Mouse (Mus musculus): ENCODE results near the gene Trpc4. TPM values are rescaled to one million over a fixed set of nuclear protein-coding genes. Genes with fewer than 3 reads are reported as not detected.

Gene Trpc4
- total RNA-seq (2015) (not detected in 2 replicates), total RNA-seq (2017) (not detected in 2 replicates)

- no peak for ATAC-seq (ENCODE audit: poor library complexity, severe bottlenecking)
Measured at GRCm38 (mm10) chr3:54155639-54156315, at the start of gene Trpc4. Gene Trpc4 (plus strand): TSS chr3:54156035.

DNA sequence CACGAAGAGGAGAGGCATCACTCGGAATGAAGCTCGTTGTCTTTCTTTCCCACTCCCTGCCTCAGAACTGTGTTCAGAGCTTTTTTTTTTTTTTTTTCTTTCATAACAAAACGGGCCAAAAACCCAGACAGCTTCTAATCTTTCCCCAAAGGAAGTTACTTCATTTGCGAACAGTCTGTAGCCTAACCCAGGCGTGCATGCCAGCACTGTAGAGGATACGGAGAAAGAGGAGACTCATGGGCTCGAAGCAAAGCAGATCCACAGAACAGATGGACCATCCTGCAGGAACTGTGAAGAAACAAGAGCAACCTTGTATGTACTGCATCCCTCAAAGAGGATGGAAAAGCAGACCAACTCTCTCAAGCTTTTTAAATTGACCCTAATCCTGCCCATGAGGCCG lies 44.3 kb upstream of the Trpc4 start:
- no peak for ATAC-seq (ENCODE audit: poor library complexity, severe bottlenecking)

DNA sequence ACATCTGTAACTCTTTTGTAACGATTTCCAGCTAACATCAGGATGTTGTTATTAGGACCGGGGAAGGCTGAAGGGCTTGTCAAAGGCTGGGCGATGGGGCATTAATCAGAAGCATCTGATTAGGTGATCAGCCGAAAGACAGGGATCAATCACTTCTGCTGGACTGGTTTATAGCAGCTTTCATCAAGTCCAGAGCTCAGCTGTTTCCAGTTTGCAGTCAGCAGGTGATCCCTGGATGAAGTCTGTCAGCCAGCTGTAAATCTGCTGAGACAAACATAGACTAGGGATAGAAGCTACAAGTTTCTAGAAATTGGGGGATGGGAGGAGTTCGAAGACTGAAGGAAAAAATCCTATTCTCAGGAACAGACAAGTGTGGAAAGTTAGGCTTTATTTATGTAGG lies 20.5 kb upstream of the Trpc4 start:
- no peak for ATAC-seq (ENCODE audit: poor library complexity, severe bottlenecking)

DNA sequence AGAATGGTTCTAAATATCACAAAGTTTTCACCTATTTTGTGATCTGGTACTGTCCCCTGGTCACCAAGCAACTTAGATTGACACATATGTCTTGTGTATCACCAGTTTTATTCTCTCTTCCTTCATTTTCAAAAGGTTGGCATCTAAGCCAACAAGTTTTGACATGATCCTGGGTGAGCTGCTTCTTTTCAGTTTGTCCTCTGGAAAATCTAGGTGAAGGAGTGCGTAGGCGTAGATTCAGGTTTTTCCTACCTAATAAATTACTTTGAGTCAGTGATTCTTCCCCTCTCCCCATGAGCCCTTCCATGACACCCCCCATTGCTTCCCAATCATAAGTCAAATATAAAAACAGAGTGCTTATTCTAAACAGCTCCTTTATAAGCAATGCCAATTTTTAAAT lies 14.5 kb upstream of the Trpc4 start:
- ATAC-seq (ENCODE audit: poor library complexity, severe bottlenecking): no peak

GRCm38 (mm10) chr3:54154844-54155638 lies 794 bp upstream of the Trpc4 start:
- ATAC-seq (ENCODE audit: poor library complexity, severe bottlenecking): no peak

GRCm38 (mm10) chr3:54156316-54157000 lies 623 bp downstream of the Trpc4 start:
- ATAC-seq (ENCODE audit: poor library complexity, severe bottlenecking): no peak

DNA sequence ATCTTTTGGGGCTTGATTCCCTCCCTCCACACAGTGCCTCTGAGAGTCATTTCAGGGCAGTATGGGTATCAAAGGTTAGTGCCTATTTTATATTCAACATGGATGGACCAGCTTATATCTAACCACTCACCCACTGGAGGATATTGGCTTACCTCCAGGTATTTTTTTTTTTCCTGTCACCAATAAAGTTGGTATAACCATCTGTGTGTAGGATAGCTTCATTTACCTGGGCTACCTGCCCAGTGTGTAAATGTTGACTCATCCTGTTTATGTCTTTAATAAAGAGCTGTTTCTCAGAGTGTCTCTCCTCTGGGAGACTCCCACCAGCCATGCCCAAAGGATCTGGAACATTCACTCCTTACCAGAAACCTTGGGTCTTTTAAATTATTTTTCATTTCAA lies 14.9 kb downstream of the Trpc4 start:
- ATAC-seq (ENCODE audit: poor library complexity, severe bottlenecking): no peak

DNA sequence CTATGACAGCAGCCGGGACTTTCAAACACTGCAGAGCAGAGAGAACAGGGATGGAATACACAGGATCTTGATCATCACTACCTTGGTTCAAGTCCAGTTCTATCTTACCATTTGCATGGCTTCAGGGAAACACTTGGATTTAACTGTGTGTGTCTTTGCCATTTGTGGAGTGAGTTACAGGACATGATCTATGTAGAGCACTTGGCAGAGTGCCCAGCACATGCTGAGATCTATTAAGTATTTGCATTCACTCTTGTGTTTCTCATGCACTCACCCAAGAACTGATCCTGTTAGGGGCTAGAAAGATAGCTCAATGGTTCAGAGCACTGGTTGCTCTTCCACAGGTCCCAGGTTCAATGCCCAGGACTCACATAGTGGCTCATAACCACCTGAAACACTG lies 21.5 kb downstream of the Trpc4 start:
- ATAC-seq (ENCODE audit: poor library complexity, severe bottlenecking): no peak

DNA sequence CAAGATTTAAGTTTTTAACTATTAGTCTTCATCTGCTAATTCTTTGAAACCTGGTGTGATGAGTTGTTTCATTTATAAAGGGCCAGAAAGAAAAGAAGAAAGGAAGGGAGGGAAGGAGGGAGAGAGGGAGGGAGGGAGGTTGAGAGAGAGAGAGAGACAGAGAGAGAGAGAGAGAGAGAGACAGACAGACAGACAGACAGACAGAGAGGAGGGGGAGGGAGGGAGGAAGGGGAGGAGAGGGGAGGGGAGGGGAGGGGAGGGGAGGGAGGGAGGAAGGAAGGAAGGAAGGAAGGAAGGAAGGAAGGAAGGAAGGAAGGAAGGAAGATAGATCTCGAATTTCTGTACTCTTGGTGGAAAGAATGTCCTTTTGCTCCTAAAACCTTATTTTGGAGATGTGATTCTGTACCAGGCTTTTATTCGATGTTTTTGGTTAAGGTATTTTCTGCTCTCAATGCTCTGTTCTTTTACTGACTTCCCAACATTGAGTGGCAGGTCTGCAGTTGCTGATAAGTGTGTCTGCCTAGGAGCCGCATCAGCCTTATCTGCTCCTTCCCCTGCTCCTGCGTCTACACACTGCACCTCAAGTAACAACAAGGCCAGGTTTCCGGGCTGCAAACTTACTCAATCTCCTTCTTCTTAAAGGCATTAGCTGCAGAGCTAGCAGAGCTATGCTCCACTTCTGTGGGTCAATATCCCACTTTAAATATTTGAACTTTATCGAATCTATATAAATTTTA lies 35.3 kb downstream of the Trpc4 start:
- no peak for ATAC-seq (ENCODE audit: poor library complexity, severe bottlenecking)

- no peak for ATAC-seq (ENCODE audit: poor library complexity, severe bottlenecking)
Measured at GRCm38 (mm10) chr3:54201231-54201630, 45.4 kb downstream of the Trpc4 start.

GRCm38 (mm10) chr3:54204386-54204785 lies 48.6 kb downstream of the Trpc4 start:
- ATAC-seq (ENCODE audit: poor library complexity, severe bottlenecking): no peak

DNA sequence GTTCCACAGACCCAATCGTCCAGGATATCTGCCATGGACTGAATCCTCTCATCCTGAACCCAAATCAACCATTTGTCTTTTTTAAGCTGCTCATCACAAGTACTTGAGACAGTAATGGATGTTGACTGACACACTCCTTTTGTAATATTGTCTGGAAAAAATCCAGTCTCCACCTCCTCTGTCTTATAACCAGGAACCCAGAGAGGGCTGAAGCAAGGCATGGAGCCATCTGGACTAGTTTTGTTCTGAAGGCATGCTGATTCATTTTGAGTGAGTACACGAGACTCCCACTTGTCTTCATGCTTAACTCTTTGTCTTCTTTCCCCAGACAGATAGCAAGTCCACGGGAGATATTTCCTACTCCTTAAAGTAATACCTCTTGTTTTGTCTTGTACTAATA lies 54.3 kb downstream of the Trpc4 start:
- no peak for ATAC-seq (ENCODE audit: poor library complexity, severe bottlenecking)

- no peak for ATAC-seq (ENCODE audit: poor library complexity, severe bottlenecking)
Measured at GRCm38 (mm10) chr3:54211441-54211840, 55.6 kb downstream of the Trpc4 start.

DNA sequence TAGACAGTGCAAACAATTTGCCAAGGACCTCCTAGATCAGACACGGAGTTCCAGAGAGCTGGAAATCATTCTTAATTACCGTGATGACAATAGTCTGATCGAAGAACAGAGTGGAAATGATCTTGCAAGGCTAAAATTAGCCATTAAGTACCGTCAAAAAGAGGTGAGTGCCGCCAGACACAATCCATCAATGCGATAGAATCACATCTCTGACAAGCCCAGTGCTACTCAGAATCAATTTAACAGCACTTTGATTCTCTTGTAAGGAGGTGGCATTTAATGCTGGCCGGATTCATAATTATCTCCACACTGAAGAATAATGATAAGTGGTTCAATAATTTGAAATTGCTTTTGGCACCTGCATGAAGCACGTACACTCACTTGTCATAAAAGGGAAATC lies 66.7 kb downstream of the Trpc4 start:
- ATAC-seq (ENCODE audit: poor library complexity, severe bottlenecking): no peak

DNA sequence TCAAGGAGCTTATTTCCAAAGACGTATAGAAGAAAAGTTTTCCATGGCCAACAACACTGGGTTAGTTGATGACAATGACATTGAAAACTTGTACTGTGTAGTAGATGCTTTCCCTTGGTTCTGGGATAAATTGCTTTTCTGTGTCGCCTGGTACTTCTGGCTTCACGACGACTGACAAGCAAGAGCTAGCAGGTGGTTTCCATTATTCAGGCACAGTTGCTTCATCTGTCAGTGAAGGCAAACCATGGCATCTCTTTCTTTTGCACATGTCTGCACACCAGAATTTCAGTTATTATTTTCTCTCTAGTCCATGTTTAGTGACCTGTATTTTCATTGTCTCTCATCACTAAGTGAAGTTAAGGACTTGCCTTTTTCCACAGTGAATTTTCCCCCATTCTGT lies 72.6 kb downstream of the Trpc4 start:
- ATAC-seq (ENCODE audit: poor library complexity, severe bottlenecking): no peak

DNA sequence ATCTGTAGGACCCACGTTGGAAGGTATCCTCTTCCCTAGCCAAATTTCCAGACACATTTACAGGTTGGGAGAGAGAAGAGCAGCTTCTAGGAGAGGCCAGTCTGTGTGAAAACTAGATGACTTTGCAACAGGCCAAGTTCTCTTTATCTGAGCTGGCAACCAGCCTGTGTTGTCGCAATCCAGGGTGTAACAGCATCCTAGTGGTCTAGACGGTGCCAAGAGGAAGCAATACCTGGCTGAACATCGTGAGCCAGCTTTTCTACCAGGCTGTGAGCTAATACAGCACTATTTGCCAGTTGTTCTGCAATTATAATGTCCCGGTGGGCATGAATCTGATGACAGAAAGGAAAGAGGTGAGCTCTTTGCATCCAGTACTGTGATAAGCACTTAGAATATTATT lies 83.1 kb downstream of the Trpc4 start:
- ATAC-seq (ENCODE audit: poor library complexity, severe bottlenecking): no peak

- ATAC-seq (ENCODE audit: poor library complexity, severe bottlenecking): no peak
Measured at GRCm38 (mm10) chr3:54239426-54239825, 83.6 kb downstream of the Trpc4 start.

- no peak for ATAC-seq (ENCODE audit: poor library complexity, severe bottlenecking)
Measured at GRCm38 (mm10) chr3:54243136-54243535, 87.3 kb downstream of the Trpc4 start.

DNA sequence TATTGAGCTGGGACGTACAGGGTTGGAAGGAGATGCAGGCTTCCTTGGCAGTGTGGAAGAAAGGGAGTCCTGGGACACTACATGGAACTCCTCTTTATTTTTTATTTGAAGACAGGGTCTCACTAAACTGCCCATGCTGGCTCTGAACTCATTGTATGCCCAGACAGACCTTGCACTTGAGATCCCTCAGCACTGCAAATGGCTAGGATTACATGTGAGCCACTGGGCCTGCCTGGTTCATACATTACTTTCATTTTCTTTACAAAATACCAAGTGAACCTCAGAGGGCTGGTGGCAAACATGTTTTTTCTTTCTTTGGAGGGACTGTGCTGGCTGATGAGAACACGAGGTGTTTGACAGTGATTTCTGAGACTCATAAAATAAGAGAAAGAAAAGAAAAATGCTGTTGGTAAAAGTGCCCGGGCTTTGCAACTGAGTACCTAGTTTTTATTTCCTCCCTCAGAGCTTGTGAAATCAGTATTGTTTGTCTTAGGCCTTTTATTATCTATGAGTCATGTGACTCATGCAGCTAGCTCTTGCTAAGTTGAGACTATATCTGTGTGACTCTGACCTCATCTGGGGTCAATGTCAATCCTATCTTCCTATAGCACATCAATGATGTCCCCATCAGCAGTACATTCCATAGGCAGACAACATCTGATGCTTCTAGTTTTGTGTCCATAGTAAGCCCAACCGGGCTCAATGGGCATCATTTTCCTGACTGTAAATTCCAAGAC lies 89.1 kb downstream of the Trpc4 start:
- no peak for ATAC-seq (ENCODE audit: poor library complexity, severe bottlenecking)

DNA sequence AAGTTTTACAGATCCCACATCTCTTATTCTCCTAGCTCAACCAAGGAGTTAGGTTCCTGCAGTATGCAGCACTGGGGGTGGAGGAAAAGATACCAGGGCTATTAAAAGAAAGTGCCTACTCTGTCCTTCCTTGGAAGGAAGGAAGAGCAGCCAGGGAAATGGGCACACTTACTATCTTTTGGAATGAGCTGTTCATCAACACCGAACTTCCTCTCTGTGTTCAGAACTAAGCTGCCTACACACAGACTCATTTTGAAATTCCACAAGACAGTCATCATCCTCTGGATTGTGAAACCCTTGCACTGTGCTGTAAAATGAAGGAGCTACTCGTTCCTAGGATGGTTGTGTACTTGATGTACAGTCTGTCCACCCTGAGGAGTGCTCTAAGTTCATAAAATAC lies 90.6 kb downstream of the Trpc4 start:
- ATAC-seq (ENCODE audit: poor library complexity, severe bottlenecking): no peak

DNA sequence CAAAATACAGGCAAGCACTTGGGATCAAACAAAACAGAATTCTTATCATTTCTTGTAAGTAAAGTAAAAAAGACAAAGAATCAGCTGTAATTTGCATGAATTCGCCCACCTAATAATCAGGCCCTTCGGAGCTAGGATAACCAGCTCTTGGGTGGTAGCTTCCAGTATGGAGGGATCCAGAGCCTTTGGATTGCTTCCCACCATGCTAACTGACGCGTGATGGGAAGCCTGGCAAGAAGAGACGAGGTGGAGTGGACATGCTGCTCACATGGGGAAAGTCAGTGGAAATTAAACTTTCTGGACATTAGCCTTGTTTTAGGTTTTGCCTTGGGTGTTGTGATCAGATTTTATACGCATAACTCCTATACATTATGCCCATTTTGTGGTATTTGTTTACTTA lies 93.5 kb downstream of the Trpc4 start:
- ATAC-seq (ENCODE audit: poor library complexity, severe bottlenecking): no peak

Measured in megakaryocyte, adult 5-6 weeks (primary cell).